Mouse (Mus musculus): ENCODE data around the gene Pla2g12b. TPM values are rescaled to one million over a fixed set of nuclear protein-coding genes. Genes with fewer than 3 reads are reported as not detected.
"Not testable (repeated sequence)": the region's sequence is repeated elsewhere in the genome, so short reads cannot be mapped to it uniquely, and the experiment has no call there.

The Pla2g12b gene
- not detected for total RNA-seq (2022)

GRCm38 (mm10) chr10:59402899-59403792 is at the start of gene Pla2g12b:
Gene Pla2g12b, plus strand, starts transcription at chr10:59403660.
- DNase-seq (ENCODE audit: low spot score in 2 of 2): no peak

- DNase-seq (ENCODE audit: low spot score in 2 of 2): no peak
These were observed 49.3 kb upstream of the Pla2g12b start for GRCm38 (mm10) chr10:59354120-59354519.

DNA sequence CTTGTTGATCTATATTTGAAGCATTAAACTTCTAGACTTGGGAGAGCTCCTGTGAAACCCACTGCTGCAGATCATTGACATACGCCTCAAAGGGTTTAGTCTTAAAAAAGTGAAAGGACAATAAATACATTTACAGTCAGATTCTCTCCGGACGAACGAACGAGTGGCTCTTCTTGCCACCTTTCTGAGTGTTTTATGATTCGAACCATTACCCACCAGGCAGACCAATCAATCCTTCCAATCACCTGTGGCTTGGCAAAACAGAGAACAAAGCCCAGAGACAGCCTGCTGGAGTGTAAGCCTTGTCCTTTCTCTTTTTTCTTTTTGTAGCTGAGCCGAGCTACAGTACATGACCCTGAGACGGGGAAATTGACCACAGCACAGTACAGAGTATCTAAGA is 48.4 kb upstream of the Pla2g12b start:
- no peak for DNase-seq (ENCODE audit: low spot score in 2 of 2)

DNA sequence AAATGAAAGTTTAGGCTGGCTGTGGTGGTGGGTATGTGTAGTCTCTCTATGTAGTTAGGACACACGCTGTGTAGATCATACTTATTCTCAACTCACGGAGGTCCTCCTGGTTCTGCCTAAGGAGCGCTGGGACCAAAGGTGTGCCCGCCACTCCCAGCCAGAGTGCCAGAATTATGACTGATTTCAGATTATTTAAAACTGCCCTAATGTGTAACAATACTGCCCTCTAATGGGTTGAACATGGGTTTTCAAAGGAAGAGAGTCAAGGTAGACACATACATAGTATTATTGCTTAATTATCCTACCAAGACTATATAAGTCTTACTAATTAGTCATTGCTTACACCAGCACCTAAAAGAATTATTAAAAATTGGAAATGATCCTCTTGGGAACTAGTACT is 44.7 kb upstream of the Pla2g12b start:
- DNase-seq (ENCODE audit: low spot score in 2 of 2): no peak

- DNase-seq (ENCODE audit: low spot score in 2 of 2): no peak
These were observed 40.3 kb upstream of the Pla2g12b start for GRCm38 (mm10) chr10:59363208-59363607.

DNA sequence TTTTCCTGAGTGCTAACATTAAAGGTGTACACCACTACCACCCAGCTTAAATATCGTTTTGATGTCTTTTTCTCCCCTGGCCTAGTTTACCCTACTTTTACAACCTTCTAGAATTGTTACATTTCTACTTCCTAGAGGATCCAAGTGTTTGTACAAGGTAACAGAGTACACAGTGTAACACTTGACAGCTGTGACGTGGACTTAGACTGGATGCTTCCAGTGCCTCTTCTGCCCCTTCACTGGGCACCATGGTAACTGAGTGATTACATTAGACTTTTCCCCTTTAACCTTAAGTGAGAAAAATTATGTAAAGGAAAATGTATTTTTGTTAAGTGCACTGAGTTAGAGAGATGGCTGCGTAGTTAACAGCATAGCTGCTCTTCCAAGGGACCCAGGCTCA is 38.9 kb upstream of the Pla2g12b start:
- no peak for DNase-seq (ENCODE audit: low spot score in 2 of 2)

DNA sequence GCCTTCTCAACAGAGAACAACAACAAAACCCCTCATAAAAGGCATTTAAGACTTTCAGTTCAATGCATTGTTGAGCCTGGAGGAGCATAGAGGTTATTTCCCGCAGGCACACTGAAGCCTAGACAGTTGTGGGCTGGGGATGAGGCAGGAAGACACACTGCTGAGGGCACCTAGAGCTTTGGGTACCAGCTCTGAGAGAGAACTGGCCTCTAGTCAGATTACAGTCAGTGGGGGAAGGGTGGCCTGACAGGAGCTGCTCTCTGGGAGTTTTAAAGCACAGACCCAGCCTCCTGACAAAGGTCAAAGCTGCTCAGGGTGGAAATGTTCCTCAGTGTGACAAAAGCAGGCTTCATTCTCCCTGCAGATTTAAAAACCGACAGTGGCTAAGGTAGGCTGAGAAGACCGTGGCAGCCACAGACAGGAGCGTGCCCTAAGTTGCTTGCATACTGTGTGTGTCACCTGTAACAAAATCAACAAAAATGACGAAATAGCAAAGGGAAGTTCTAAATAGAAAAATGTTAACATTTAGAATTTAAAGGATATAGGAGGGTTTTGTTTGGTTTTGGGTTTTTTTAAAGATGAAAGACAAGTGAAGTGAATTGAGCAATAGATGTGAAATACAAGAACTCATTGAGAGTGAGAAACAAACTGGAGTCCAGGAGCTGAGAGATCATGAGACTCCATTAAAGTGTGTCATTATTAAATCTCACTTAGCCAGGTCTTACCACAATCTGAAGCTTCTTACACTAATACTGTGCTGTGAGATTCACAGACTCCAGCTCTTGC is 37.5 kb upstream of the Pla2g12b start:
- no peak for DNase-seq (ENCODE audit: low spot score in 2 of 2)

- DNase-seq (ENCODE audit: low spot score in 2 of 2): no peak
These were observed 36.7 kb upstream of the Pla2g12b start for GRCm38 (mm10) chr10:59366746-59367145.

GRCm38 (mm10) chr10:59367206-59367605 is 36.3 kb upstream of the Pla2g12b start:
- DNase-seq (ENCODE audit: low spot score in 2 of 2): no peak

DNA sequence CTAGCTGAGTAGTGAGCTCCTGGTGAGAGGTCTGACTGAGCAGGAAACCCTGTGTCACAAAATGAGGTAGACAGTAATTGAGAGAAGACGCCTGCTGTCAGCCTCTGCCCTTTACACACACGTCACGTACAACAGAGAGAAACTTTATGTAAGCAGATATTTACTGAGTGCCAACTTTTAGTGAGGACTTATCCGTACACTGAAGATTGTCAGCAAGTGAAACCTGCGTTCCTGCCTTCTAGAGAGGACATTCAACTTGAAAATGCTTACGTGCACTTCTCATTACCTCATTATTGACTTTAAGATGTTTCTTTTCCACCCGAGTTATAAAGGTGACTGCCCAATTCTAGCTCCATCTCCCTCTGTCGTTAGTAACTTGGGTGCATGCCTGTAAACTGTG is 34.7 kb upstream of the Pla2g12b start:
- no peak for DNase-seq (ENCODE audit: low spot score in 2 of 2)

DNA sequence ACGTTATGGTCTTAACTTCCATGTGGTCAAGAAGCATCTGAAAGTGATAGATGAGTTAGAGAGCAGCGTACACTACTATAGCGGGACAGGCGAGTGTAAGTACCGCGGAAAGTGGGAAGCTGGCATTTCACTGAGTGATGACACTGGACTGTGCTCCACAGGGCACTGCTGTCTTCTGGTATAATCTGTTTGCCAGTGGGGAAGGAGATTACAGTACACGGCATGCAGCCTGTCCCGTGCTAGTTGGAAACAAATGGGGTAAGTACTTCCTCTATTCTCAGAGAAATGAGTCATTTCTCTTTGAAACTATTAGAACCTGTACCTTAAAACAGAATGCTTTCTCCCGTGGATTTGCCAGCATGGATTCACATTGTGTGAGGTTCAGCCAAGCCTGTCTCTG is 34.0 kb upstream of the Pla2g12b start:
- no peak for DNase-seq (ENCODE audit: low spot score in 2 of 2)

DNA sequence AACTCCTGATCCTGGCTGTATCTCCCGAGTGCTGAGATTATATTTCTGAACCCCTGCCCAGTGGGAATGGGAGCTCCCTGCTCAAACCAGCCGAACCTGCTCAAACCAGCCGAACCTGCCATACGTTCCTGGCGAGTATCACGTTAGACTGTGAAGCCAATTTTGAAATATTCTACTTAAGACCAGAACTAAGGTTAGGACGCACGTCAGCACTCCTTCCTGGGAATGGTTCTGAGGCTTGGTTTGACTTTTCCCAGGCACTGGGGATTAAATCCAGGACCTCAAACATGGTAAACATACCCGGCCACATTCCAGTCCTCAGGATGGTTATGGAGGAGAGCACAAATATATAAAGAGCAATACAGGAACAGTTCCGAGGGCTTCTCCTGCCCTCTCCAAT is 25.6 kb upstream of the Pla2g12b start:
- no peak for DNase-seq (ENCODE audit: low spot score in 2 of 2)

DNA sequence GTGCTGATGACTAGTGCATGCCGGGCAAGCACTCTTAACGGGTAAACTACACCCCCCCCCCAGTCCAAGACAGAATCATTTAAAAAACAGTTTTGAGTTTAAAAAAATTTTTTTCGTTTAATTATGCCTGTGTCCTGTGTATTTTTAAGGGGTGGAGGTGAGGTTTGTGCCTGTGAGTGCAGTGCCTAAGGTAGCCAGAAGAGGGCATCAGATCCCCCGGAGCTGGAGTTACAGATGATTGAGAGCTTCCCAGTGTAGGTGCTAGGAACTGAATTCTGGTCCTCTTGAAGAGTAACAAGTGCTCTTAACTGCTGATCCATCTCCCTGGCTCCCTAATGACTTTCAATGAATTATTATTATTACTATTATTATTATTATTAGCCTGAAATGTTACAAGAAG is 24.7 kb upstream of the Pla2g12b start:
- DNase-seq (ENCODE audit: low spot score in 2 of 2): no peak

GRCm38 (mm10) chr10:59379927-59380326 is 23.5 kb upstream of the Pla2g12b start:
- DNase-seq (ENCODE audit: low spot score in 2 of 2): no peak

- DNase-seq (ENCODE audit: low spot score in 2 of 2): no peak
These were observed 23.0 kb upstream of the Pla2g12b start for GRCm38 (mm10) chr10:59380411-59380821.

DNA sequence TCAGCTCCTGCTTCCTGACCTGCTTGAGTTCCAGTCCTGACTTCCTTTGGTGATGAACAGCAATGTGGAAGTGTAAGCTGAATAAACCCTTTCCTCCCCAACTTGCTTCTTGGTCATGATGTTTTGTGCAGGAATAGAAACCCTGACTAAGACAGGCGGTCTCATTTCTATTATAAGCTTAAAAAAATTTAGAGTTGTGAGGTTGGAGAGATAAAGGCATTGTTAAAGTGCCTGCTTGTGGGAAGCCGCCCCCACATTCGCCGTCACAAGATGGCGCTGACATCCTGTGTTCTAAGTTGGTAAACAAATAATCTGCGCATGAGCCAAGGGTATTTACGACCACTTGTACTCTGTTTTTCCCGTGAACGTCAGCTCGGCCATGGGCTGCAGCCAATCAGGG is 21.9 kb upstream of the Pla2g12b start:
- DNase-seq (ENCODE audit: low spot score in 2 of 2): not testable (repeated sequence)

DNA sequence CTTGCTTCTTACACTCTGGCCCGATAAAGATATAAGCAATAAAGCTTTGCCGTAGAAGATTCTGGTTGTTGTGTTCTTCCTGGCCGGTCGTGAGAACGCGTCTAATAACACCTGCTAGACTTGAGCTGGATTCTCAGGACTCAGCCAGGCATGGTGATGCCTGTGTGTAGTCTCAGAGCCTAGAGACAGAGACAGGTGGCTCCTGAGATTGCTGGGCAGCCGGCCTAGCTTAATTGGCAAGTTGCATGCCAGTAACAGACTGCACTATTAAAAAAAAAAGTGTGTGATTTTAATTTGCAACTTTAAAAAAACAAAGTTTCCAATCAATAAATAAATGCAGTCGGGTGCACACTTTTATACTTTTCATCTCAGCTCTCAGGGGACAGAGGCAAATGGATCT is 16.5 kb upstream of the Pla2g12b start:
- no peak for DNase-seq (ENCODE audit: low spot score in 2 of 2)

DNA sequence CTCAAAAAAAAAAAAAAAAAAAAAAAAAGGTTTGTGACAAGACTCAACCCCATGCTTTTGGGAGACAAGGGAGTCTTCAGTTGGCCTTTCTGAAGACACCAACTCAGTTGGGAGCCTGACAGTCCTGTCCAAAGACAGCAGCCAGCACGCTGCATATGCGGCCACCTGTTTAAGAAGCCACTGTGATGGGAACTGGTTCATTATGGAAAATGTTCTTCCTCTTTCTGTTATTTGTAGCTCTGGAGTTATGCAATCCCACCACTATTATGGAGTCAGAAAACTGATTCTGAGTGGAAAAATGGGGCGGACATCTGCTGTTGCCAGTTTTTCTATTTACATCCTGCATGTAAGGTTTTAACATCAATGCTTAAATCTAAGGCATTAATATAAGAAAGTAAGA is 13.8 kb upstream of the Pla2g12b start:
- no peak for DNase-seq (ENCODE audit: low spot score in 2 of 2)

DNA sequence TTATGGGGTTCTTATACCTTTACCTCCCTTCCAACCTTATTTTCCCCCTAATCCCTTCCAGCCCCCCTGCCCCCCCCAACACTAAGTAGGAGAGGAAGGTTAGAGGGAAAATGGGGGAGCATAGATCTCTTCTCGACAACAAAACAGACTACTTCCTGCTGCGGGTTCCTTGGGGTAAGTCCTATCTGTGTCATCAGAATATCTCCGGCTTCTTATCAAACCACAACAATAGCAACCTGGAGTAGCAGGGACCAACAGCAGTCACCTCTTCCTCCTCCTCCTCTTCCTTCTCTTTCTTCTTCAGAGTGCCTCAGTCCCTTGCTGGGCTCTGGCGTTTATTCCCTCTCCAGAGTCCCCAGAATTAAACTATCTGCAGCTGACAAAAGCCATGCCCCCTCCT is 11.6 kb upstream of the Pla2g12b start:
- no peak for DNase-seq (ENCODE audit: low spot score in 2 of 2)

- DNase-seq (ENCODE audit: low spot score in 2 of 2): not testable (repeated sequence)
These were observed 8.0 kb upstream of the Pla2g12b start, which contains the start of gene Gm10273 for GRCm38 (mm10) chr10:59395461-59395860. Gene Gm10273, plus strand, starts transcription at chr10:59395632.

DNA sequence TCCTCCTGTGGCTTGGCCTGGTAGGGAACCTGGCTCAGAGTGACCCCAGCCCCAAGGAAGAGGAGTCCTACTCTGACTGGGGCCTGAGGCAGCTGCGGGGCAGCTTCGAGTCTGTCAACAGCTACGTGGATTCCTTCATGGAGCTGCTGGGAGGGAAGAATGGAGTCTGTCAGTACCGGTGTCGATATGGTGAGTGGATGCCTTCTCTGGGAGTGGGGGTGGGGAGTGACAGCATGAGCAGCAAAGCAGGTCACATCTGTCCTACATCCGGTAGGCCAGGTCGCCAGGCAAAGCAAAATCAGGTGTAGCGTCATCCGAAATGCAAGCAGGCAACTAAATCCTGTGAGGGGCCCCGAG is 311 bp downstream of the Pla2g12b start:
- DNase-seq (ENCODE audit: low spot score in 2 of 2): no peak

DNA sequence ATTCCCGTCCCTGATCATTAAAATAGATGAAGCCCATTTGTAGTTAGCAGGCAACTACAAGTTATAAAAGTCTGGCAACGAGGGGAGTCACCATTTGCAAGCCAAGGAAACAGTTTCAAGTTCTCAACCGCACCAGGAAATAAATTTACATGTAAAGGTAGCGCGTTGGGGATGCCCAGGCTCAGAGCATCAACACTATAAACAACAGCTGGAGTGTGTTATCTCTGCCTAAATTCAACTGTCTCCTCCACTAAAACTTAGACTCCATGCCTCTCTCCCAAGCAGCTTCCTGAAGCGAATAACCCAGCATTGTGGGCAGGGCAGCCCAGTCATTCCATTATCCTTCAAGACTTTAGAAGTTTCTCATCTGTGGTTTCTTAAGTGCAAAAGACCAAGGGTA is 5.0 kb downstream of the Pla2g12b start:
- DNase-seq (ENCODE audit: low spot score in 2 of 2): no peak

DNA sequence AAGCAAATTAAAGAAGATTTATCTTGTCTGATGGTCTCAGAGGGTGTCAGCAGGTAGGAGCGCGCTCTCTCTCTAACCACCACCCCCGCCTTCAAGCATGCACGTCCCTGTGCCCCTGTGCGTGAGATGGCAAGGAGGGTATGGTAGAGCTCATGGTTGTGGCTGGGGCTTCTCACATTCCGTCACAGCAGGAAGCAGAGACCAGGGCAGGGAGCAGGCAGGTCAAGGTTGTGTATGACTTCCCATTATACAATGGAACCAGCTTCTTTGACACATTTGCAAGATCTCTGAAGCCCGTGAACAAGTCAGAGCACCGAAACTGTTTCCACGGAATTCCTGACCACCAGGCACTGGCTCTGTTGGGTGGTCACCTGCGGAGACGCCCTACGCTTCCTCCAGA is 6.8 kb downstream of the Pla2g12b start:
- DNase-seq (ENCODE audit: low spot score in 2 of 2): no peak
